Mouse (Mus musculus) liver, embryonic 14.5 days (tissue): ENCODE measurements around the gene Aox3.

Source experiments
- CTCF ChIP-seq: IDR thresholded peaks from 2 replicates; pipeline ENCODE4 v1.5.1; 2016; ENCODE audit warnings: antibody characterized with exemption, low read depth, control low read depth
- EP300 ChIP-seq: IDR thresholded peaks from 2 replicates; pipeline ENCODE4 v1.6.1; 2016; ENCODE audit warnings: antibody characterized with exemption, low read depth

- TF ChIP-seq CTCF: no peak
- no peak for TF ChIP-seq EP300
Measured at GRCm38 (mm10) chr1:58210203-58210602, 97.3 kb downstream of the Aox3 start, which contains the start of gene Aox4.
